Mouse (Mus musculus): ENCODE results near the gene Phactr2. TPM values are rescaled to one million over a fixed set of nuclear protein-coding genes. Genes with fewer than 3 reads are reported as not detected.
"Not testable (repeated sequence)": the region's sequence is repeated elsewhere in the genome, so short reads cannot be mapped to it uniquely, and the experiment has no call there.

The Phactr2 gene
- 12.4 TPM in 2 replicates for polyA plus RNA-seq (2016; fragmentation: Nextera tagmentation; extraction: Ambion mirVana)

DNA sequence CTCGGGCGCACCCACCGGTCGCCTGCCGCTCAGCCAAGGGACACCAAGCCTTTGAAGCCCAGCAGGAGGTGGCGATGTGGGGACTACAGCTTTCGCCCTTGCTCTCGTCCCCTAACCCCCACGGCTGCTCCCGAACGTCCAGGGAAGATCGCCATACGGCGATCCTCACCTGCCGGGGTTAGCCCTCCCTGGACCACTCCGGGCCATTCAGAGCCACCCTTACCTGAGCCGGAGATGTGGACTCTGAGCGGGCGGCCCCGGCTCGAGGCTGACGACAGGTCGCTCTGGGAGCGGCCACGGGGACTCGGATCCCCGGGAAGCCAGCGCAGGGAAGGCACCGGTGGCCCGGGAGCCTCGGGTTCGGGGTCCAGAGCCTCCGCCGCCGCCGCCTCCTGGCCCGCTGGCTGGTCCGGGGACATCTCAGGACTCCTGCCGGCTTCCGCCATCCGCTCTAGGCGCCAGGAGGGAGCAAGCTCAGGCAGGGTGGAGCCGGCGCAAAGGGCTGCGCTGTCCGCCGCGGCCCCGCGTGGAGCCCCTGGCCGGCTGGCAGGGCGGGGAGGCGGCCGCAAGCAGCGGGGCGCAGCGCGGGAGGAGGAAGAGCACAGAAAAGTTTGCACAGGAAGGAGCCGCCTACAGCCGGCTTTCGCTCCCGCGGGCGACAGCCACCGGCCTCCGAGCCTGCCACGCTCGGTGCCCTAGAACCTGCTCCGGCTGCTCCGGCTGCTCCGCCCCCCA lies at the start of gene Phactr2:
TSS of gene Phactr2 (minus strand) at position 580 of the 735 bp plus-strand sequence.
- Histone ChIP-seq H3K27ac (no peak within 1 kb of the TSS), H3K9me3 (no peaks in the 10 kb centered on the region), H3K27me3 (peaks cover 48% of the 10 kb centered on the region), H3K4me2 (peak within 1 kb of the TSS; percentile 99), H3K4me3 (replicated peaks) (peak within 1 kb of the TSS; percentile 68), H3K9ac (peak within 1 kb of the TSS; percentile 80), H3K36me3 (replicated peaks) (no peaks in the 10 kb centered on the region), H3K4me1 (peaks cover 10% of the 10 kb centered on the region)
- 1% methylated on average over 60 of the region's 71 CpGs for WGBS
- peak; percentile 86 for ATAC-seq (ENCODE audit: low FRiP score)

DNA sequence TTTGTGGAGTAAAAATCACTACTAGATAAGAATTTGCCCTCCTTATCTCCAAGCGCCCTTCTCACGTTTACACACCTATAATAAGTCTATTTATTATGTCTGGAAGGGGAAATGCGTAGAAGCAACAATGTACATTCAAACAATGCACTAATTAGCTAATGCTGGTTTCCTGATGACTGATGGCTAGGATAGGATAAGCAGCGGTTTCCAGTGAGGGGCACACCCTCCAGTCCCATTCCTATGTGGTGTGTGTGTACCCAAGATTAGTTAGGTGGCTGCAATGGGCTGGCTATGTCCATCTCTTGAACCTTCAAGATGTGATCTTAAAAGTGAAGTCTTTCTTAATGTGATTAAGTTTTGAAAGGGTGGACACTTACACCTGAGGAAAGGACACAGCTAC lies 47.6 kb upstream of the Phactr2 start:
- WGBS, result 87% methylated on average over 4 of the region's 4 CpGs
- peaks cover 4% of the 10 kb centered on the region; the same call in 1 of the 2 replicates for H3K36me3 ChIP-seq (replicated peaks)
- ATAC-seq (ENCODE audit: low FRiP score), result no peak
- no peak overlapping the region for H3K27ac ChIP-seq
- no peaks in the 10 kb centered on the region for H3K9me3 ChIP-seq
- no peak overlapping the region for H3K9ac ChIP-seq
- no peaks in the 10 kb centered on the region for H3K4me1 ChIP-seq
- H3K27me3 ChIP-seq, result no peaks in the 10 kb centered on the region
- no peak overlapping the region for H3K4me2 ChIP-seq
- no peak overlapping the region for H3K4me3 ChIP-seq (replicated peaks)

DNA sequence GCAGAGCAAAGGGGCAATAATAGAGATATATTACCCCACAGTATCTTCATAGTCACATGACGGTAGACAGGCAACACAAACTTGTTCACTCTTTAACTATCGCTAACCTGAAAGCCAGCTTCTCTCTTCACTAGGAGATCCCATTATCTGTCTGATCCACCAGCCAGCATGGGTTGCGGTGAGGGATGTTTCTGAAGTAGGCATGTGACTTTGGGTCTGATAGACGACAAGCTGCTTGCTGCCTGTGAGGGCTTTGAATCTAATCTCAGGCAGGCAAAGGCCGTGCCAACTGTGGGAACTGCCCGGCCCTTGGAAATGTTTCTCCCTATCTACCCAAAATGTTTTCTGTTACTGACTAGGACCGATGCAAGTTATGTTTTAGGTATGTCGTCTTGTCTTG lies 28.2 kb upstream of the Phactr2 start:
- no peak for ATAC-seq (ENCODE audit: low FRiP score)
- Histone ChIP-seq H3K9ac (no peak overlapping the region), H3K27ac (no peak overlapping the region), H3K27me3 (no peaks in the 10 kb centered on the region), H3K4me3 (replicated peaks) (no peak overlapping the region), H3K4me1 (0 out of 2 replicates have a peak, but pooled peaks cover 3% of the 10 kb centered on the region), H3K4me2 (no peak overlapping the region), H3K36me3 (replicated peaks) (no peaks in the 10 kb centered on the region; the same call in 1 of the 2 replicates), H3K9me3 (no peaks in the 10 kb centered on the region)
- WGBS, result 88% methylated on average over 8 of the region's 8 CpGs

DNA sequence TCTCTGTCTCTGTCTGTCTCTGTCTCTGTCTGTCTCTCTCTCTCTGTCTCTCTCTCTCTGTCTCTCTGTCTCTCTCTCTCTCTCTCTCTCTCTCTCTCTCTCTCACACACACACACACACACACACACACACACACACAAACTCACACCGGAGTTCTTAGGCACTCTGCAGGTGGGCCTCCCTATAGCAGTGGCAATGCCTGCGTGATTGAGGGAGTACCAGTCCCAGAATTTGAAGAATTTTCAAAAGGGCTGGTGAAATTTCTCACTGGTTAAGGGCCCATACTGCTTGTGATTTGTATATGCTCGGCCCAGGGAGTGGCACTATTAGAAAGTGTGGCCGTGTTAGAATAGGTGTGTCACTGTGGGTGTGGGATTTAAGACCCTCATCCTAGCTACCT lies 27.3 kb upstream of the Phactr2 start:
- Histone ChIP-seq H3K9ac (peak overlapping the region; percentile 62; the same call in 1 of the 2 replicates), H3K4me2 (peak overlapping the region; percentile 77), H3K4me3 (replicated peaks) (peak overlapping the region; percentile 60)
- ATAC-seq (ENCODE audit: low FRiP score), result peak; percentile 50; the same call in 1 of the 2 replicates
- H3K27me3 ChIP-seq; H3K27ac ChIP-seq; H3K36me3 ChIP-seq (replicated peaks); H3K9me3 ChIP-seq; H3K4me1 ChIP-seq: not testable (repeated sequence)
- 51% methylated on average over 4 of the region's 4 CpGs for WGBS

DNA sequence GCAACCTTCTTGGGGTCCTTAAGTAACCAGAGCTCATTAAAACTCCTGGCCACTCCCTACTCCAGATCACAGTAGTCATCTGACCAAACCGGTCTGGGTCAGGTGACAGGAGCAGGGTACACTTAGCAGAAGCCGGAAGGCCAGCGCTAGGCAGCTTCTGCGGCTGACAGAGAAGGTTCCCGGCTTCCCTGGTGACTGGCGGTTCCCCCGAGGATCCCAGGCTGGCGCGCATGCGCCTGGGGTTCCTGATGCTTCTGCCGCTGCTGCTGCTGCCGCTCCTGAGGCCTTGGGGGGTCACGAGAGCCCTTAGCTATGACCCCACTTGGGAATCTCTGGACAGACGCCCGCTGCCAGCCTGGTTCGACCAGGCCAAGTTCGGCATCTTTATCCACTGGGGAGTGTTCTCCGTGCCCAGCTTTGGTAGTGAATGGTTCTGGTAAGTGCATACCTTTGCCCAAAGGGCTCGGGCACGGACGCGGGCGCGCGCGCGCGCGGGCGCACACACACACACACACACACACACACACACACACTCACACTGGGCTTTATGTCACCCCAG lies 26.8 kb upstream of the Phactr2 start:
- no peak overlapping the region for H3K27ac ChIP-seq
- H3K27me3 ChIP-seq, result no peaks in the 10 kb centered on the region
- H3K4me3 ChIP-seq (replicated peaks), result peak overlapping the region; percentile 60
- H3K4me1 ChIP-seq, result 0 out of 2 replicates have a peak, but pooled peaks cover 3% of the 10 kb centered on the region
- H3K36me3 ChIP-seq (replicated peaks), result no peaks in the 10 kb centered on the region; the same call in 1 of the 2 replicates
- ATAC-seq (ENCODE audit: low FRiP score), result peak; percentile 90
- peak overlapping the region; percentile 62 for H3K9ac ChIP-seq
- H3K9me3 ChIP-seq, result no peaks in the 10 kb centered on the region
- whole genome bisulfite sequencing, result under 1% methylated on average over 30 of the region's 30 CpGs
- peak overlapping the region; percentile 77 for H3K4me2 ChIP-seq

DNA sequence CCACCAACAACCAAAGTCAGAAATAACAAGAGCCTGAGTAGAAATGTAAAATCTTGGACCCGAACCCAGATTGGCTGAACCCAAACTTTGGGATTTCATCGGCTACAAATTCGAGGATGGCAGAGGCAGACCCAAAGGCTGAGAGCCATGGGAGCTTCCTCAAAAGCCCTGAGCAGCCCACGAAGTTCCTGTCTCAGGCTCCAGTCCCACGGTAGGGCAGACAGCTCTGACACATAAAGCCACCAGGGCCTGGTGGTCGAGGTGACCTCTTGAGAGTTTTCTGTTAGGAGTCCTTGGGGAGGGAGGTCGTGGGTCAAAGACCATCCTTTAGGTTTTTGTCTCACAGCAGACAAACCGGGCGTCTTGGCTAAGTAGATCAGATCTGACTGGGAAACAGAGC lies 26.3 kb upstream of the Phactr2 start:
- Histone ChIP-seq H3K36me3 (replicated peaks) (no peaks in the 10 kb centered on the region), H3K4me3 (replicated peaks) (peak overlapping the region; percentile 60; the same call in 1 of the 2 replicates), H3K4me2 (peak overlapping the region; percentile 77), H3K4me1 (0 out of 2 replicates have a peak, but pooled peaks cover 3% of the 10 kb centered on the region), H3K27ac (no peak overlapping the region), H3K9ac (peak overlapping the region; percentile 62; the same call in 1 of the 2 replicates), H3K9me3 (no peaks in the 10 kb centered on the region), H3K27me3 (no peaks in the 10 kb centered on the region)
- ATAC-seq (ENCODE audit: low FRiP score), result peak; percentile 7; the same call in 1 of the 2 replicates
- WGBS, result 48% methylated on average over 9 of the region's 9 CpGs

DNA sequence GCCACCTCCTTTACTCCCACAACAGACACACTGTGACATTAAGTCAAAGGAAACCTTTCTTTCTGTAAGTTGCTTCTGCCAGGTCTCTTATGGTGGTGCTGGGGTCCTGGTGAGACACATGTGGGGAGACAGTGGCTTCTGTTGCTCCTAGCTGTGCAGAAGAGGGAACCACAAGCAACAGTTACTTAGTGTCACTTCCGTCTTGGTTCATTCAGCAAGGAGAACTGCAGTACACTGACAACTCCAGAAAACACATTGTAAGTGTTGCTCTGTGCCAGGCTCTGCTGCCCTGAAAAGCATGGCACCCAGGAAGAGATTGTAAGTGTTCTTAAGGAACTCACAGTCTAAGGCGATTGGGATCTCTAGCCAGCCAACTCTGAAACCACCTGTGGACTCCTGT lies 25.1 kb upstream of the Phactr2 start, which contains the start of gene Fuca2:
TSS of gene Fuca2 (plus strand) at position 210 of the 400 bp plus-strand sequence.
- Histone ChIP-seq H3K27me3 (no peaks in the 10 kb centered on the region), H3K4me3 (replicated peaks) (no peak within 1 kb of the TSS), H3K4me1 (0 out of 2 replicates have a peak, but pooled peaks cover 3% of the 10 kb centered on the region), H3K4me2 (no peak within 1 kb of the TSS), H3K27ac (no peak within 1 kb of the TSS), H3K9ac (no peak within 1 kb of the TSS), H3K36me3 (replicated peaks) (no peaks in the 10 kb centered on the region), H3K9me3 (no peaks in the 10 kb centered on the region)
- 93% methylated on average over 2 of the region's 2 CpGs for WGBS
- no peak for ATAC-seq (ENCODE audit: low FRiP score)

DNA sequence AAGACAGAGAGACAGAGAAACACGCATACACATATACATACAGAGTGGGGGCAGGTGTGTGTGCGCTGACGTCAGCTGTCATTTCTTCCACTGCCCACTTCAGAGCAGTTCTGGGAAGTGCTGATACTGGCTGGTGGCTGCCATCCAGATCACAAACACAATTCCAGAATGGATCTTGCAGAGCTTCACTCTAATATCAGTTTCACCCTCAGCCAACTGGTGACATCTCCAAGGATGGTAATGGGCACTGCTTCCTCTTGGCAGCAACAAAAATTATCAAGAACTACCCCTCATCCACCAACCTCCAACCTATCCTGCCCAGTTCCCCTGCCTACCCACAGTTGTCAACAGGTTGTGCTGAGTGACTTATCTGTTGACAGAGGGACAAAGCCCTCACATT lies 22.1 kb upstream of the Phactr2 start:
- H3K4me3 ChIP-seq (replicated peaks), result no peak overlapping the region
- 0 out of 2 replicates have a peak, but pooled peaks cover 3% of the 10 kb centered on the region for H3K4me1 ChIP-seq
- no peaks in the 10 kb centered on the region for H3K36me3 ChIP-seq (replicated peaks)
- 92% methylated on average over 3 of the region's 3 CpGs for WGBS
- no peak overlapping the region for H3K27ac ChIP-seq
- H3K9ac ChIP-seq, result no peak overlapping the region
- no peak overlapping the region for H3K4me2 ChIP-seq
- no peaks in the 10 kb centered on the region for H3K9me3 ChIP-seq
- no peaks in the 10 kb centered on the region for H3K27me3 ChIP-seq
- ATAC-seq (ENCODE audit: low FRiP score), result no peak

DNA sequence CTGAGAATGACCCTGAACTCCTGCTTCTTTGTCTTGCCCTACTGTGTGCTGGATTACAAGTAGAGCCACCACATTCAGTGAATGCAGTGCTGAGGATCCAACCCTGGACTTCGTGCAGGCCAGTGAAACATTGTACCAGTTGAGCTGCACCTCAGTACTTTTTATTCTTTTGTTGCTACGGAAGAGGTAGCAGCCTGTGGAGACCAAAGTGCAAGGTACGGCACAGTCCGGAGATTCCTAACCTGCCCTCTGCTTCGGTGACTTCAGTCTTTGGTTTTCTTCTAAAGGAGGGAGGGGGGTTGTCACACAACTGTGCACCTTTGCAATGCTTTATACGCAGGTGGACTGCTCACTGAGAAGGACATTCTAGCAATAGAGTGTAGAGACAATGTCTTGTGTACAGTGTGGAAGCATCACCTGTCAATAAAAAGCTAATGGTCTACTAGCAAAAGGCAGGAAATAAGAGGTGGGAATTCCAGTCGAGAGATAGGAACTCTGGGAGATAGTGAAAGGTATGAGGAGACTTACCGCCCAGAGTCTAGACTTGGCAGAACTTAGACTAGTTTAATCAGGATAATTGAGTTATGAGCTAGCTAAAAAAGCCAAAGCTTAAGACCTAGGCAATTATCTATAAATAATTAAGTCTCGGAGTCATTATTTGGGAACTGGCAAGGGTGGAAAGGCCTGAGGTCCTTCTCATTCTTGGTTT lies 19.9 kb upstream of the Phactr2 start:
- no peaks in the 10 kb centered on the region for H3K36me3 ChIP-seq (replicated peaks)
- no peak overlapping the region for H3K4me2 ChIP-seq
- no peak for ATAC-seq (ENCODE audit: low FRiP score)
- no peaks in the 10 kb centered on the region for H3K27me3 ChIP-seq
- H3K9ac ChIP-seq, result no peak overlapping the region
- no peak overlapping the region for H3K27ac ChIP-seq
- no peak overlapping the region for H3K4me3 ChIP-seq (replicated peaks)
- WGBS, result 88% methylated on average over 9 of the region's 9 CpGs
- no peaks in the 10 kb centered on the region for H3K4me1 ChIP-seq
- H3K9me3 ChIP-seq, result no peaks in the 10 kb centered on the region

DNA sequence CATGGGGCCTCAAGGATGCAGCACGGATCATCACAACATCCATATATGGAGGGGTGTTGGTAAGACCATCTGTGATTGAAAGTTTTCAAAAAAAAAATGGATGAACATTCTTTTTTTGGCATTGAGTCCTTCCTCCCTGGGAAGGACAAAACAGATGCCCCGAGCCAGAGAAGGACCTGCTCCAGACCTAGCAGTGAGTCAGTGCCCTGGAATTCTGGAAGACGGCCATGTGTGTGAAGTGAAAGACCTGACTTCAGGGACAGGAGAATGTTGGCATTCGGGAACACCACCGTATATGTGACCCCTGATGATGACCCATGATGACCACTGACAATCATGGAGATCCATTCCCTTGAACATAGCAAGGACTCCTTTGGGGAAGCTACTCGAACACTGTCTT lies 15.5 kb upstream of the Phactr2 start:
- Histone ChIP-seq H3K9me3 (no peaks in the 10 kb centered on the region), H3K4me2 (no peak overlapping the region), H3K27ac (no peak overlapping the region), H3K4me1 (no peaks in the 10 kb centered on the region), H3K4me3 (replicated peaks) (no peak overlapping the region), H3K36me3 (replicated peaks) (no peaks in the 10 kb centered on the region), H3K9ac (no peak overlapping the region), H3K27me3 (no peaks in the 10 kb centered on the region)
- no peak for ATAC-seq (ENCODE audit: low FRiP score)
- 87% methylated on average over 6 of the region's 6 CpGs for WGBS

DNA sequence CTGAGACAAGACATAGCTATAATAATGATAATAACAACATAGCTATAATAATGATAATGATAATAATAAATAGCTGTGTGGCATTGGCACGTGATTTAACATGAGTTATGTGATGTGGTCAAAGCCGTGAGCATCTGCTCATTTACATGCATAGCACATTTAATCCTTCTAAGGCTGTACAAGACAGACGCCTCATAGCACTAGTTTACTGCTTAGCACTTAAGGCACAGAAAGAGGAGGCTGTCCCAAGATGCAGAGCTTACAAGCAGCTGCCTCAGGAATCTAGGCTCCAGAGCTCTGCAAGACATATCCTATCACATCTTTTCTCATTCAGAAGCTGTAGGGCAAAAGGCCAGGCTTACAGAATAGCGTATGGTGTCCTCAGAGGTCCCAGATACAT lies 11.7 kb upstream of the Phactr2 start:
- WGBS, result 75% methylated on average over 4 of the region's 4 CpGs
- ATAC-seq (ENCODE audit: low FRiP score), result no peak

DNA sequence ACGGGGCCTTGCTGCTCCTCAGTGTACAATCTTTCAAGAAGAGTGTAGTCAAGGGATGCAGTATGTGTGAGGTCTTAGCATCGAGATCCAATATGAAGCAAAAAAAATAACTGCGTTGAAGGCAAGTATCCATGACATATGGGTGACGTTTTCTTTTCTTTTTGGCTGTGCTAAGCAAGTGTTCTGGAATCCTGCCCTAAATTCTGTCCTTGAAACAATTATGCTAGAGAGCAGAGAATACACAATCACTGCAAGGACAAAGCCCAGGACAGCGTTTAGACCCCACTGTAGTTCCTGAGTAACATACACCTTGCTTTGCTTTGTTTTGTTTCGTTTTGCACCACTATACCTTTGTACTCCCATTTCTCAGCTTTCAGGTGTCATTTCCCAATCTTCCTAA lies 5.1 kb upstream of the Phactr2 start:
- no peak overlapping the region for H3K4me2 ChIP-seq
- H3K4me3 ChIP-seq (replicated peaks), result no peak overlapping the region
- H3K4me1 ChIP-seq, result peaks cover 6% of the 10 kb centered on the region
- no peaks in the 10 kb centered on the region for H3K9me3 ChIP-seq
- ATAC-seq (ENCODE audit: low FRiP score), result no peak
- no peak overlapping the region for H3K9ac ChIP-seq
- H3K27me3 ChIP-seq, result peaks cover 23% of the 10 kb centered on the region
- H3K36me3 ChIP-seq (replicated peaks), result no peaks in the 10 kb centered on the region
- no peak overlapping the region for H3K27ac ChIP-seq
- WGBS, result 83% methylated on average over 6 of the region's 6 CpGs

More for the DNA sequence above, 11.7 kb upstream of the Phactr2 start:
- no peak overlapping the region for H3K4me2 ChIP-seq
- H3K9me3 ChIP-seq, result no peaks in the 10 kb centered on the region
- no peak overlapping the region for H3K4me3 ChIP-seq (replicated peaks)
- H3K36me3 ChIP-seq (replicated peaks), result no peaks in the 10 kb centered on the region
- no peak overlapping the region for H3K27ac ChIP-seq
- H3K4me1 ChIP-seq, result no peaks in the 10 kb centered on the region
- no peak overlapping the region for H3K9ac ChIP-seq
- H3K27me3 ChIP-seq, result no peaks in the 10 kb centered on the region

All from forebrain, embryonic 12.5 days (tissue).